Mouse (Mus musculus) midbrain, embryonic 14.5 days (tissue): ENCODE measurements around the gene Rreb1. TPM values are rescaled to one million over a fixed set of nuclear protein-coding genes. Genes with fewer than 3 reads are reported as not detected.

ENCODE experiments used
- polyA plus RNA-seq: library from polyadenylated mRNA; unstranded; fragments of >200 nt; fragmentation: Nextera tagmentation; extraction: Ambion mirVana; gene quantifications from 2 replicates; pipeline ENCODE4 v1.2.1, GENCODE M21; 2014

The Rreb1 gene
- polyA plus RNA-seq, 1 experiment from 2014 or later = 3.9 TPM

Other genes starting within 250 kb of the Rreb1 start
- 51.7 and 81.1 TPM in 2 replicates for gene Ssr1, start 215.8 kb downstream of the Rreb1 start, polyA plus RNA-seq